Mouse (Mus musculus) midbrain, postnatal 0 days (tissue): ENCODE data around the gene Slc1a6. TPM values are rescaled to one million over a fixed set of nuclear protein-coding genes. Genes with fewer than 3 reads are reported as not detected.

Experiments used
- ATAC-seq: fragments of 200-750 bp; cut with Nextera tagmentation; 2 replicates; pipeline ENCODE4 v1.8.0; 2017; ENCODE audit warnings: moderate number of reproducible peaks, mild to moderate bottlenecking, moderate TSS enrichment, moderate library complexity; ENCODE audit not compliant: low FRiP score
- DNase-seq: peaks from one replicate; pipeline ENCODE4 v3.0.0-alpha.2; 2015; ENCODE audit warnings: low spot score
- H3K27ac ChIP-seq: fragments of 300-500 bp; sonication (generic); 2 replicates; pipeline ENCODE4 v1.5.1; 2014; ENCODE audit warnings: low read depth, mild to moderate bottlenecking, low read length, mixed read lengths
- H3K27me3 ChIP-seq: fragments of 300-500 bp; sonication (generic); 2 replicates; pipeline ENCODE4 v1.6.1; 2014; ENCODE audit warnings: low read length, control low read depth, mixed read lengths; ENCODE audit not compliant: insufficient read depth
- H3K36me3 ChIP-seq: fragments of 300-500 bp; sonication (generic); 2 replicates; pipeline ENCODE4 v1.6.1; 2014; ENCODE audit warnings: low read length, control low read depth, mixed read lengths; ENCODE audit not compliant: insufficient read depth
- H3K4me1 ChIP-seq: fragments of 300-500 bp; sonication (generic); 2 replicates; pipeline ENCODE4 v1.6.1; 2014; ENCODE audit warnings: mild to moderate bottlenecking, control low read depth, antibody characterized with exemption, low read length, mixed read lengths; ENCODE audit not compliant: insufficient read depth
- H3K4me2 ChIP-seq: fragments of 300-500 bp; sonication (generic); 2 replicates; pipeline ENCODE4 v1.6.1; 2014; ENCODE audit warnings: low read depth, mild to moderate bottlenecking, low read length, mixed read lengths; ENCODE audit not compliant: poor library complexity, severe bottlenecking
- H3K4me3 ChIP-seq: fragments of 300-500 bp; sonication (generic); 2 replicates; pipeline ENCODE4 v1.5.1; 2014; ENCODE audit warnings: low read depth, mild to moderate bottlenecking, low read length, moderate library complexity
- H3K9ac ChIP-seq: fragments of 300-500 bp; sonication (generic); replicated peaks from 2 replicates; pipeline ENCODE4 v1.6.1; 2014; ENCODE audit warnings: mild to moderate bottlenecking, low read length, moderate library complexity, mixed read lengths; ENCODE audit not compliant: poor library complexity, severe bottlenecking
- H3K9me3 ChIP-seq: fragments of 300-500 bp; sonication (generic); 2 replicates; pipeline ENCODE4 v1.6.1; 2016; ENCODE audit warnings: low read length, control low read depth
- CTCF ChIP-seq: IDR thresholded peaks from 2 replicates; pipeline ENCODE4 v1.5.1; 2016; ENCODE audit warnings: antibody characterized with exemption, mild to moderate bottlenecking
- WGBS: fragments of 180-500 bp; shearing (Covaris S2); extraction: QIAGEN DNeasy Blood & Tissue Kit; methylation state at CpG from one replicate; pipeline ENCODE4 v1.1.7; 2014; 5-methylcytosine and 5-hydroxymethylcytosine counted together
- polyA plus RNA-seq: library from polyadenylated mRNA; unstranded; fragments of >200 nt; fragmentation: Nextera tagmentation; extraction: Ambion mirVana; gene quantifications from 2 replicates; pipeline ENCODE4 v1.2.1, GENCODE M21; 2015
- total RNA-seq: library from RNA; depleted of rRNA; stranded (reverse); fragments of >200 nt; gene quantifications from 2 replicates; pipeline ENCODE4 v1.2.3, GENCODE M21; 2014; rRNA removed

Gene Slc1a6
- total and polyA plus RNA-seq, 2 experiments from 2014 or later: 30.7 to 66.1 TPM

GRCm38 (mm10) chr10:78852066-78852465 is 71.8 kb downstream of the Slc1a6 start, which contains the start of gene Olfr1356:
Gene Olfr1356, minus strand, starts transcription at chr10:78852166.
- Histone ChIP-seq H3K27ac (no peak within 1 kb of the TSS), H3K9ac (no peak within 1 kb of the TSS), H3K36me3 (no peaks in the 10 kb centered on the region), H3K27me3 (no peaks in the 10 kb centered on the region), H3K4me1 (no peaks in the 10 kb centered on the region), H3K4me3 (no peak within 1 kb of the TSS), H3K4me2 (no peak within 1 kb of the TSS), H3K9me3 (no peaks in the 10 kb centered on the region)
- no peak for TF ChIP-seq CTCF
- WGBS: 84% methylated on average over 2 of the region's 2 CpGs
- DNase-seq: no peak
- no peak for ATAC-seq

Other genes starting within 250 kb of the Slc1a6 start
- gene Ilvbl, start 206.2 kb upstream of the Slc1a6 start, total RNA-seq: 50.1 and 68.2 TPM in 2 replicates
- gene Ilvbl, start 206.2 kb upstream of the Slc1a6 start, polyA plus RNA-seq: 82.1 and 92.3 TPM in 2 replicates
- 6.6 and 6.7 TPM in 2 replicates for gene Syde1, start 188.5 kb upstream of the Slc1a6 start, total RNA-seq
- 3.1 and 3.2 TPM in 2 replicates for gene Syde1, start 188.5 kb upstream of the Slc1a6 start, polyA plus RNA-seq
- gene Olfr1357, start 162.4 kb upstream of the Slc1a6 start, total RNA-seq: not detected in 2 replicates
- not detected in 2 replicates for gene Olfr1357, start 162.4 kb upstream of the Slc1a6 start, polyA plus RNA-seq
- 0.44 TPM in 1 of 2 replicates, not detected in the other for gene Casp14, start 62.2 kb upstream of the Slc1a6 start, total RNA-seq
- not detected in 2 replicates for gene Casp14, start 62.2 kb upstream of the Slc1a6 start, polyA plus RNA-seq
- 0.22 TPM in 1 of 2 replicates, not detected in the other for gene Ccdc105, start 27.4 kb upstream of the Slc1a6 start, total RNA-seq
- gene Ccdc105, start 27.4 kb upstream of the Slc1a6 start, polyA plus RNA-seq: 0.23 and 0.26 TPM in 2 replicates
- not detected in 2 replicates for gene Olfr1356, start 71.7 kb downstream of the Slc1a6 start, total RNA-seq
- 0.05 TPM in 1 of 2 replicates, not detected in the other for gene Olfr1356, start 71.7 kb downstream of the Slc1a6 start, polyA plus RNA-seq
- gene Olfr1355, start 95.0 kb downstream of the Slc1a6 start, total RNA-seq: not detected in 2 replicates
- not detected in 2 replicates for gene Olfr1355, start 95.0 kb downstream of the Slc1a6 start, polyA plus RNA-seq
- not detected in 2 replicates for gene Olfr1354, start 132.7 kb downstream of the Slc1a6 start, total RNA-seq
- gene Olfr1354, start 132.7 kb downstream of the Slc1a6 start, polyA plus RNA-seq: not detected in 2 replicates
- not detected in 2 replicates for gene Olfr8, start 170.1 kb downstream of the Slc1a6 start, total RNA-seq
- gene Olfr8, start 170.1 kb downstream of the Slc1a6 start, polyA plus RNA-seq: not detected in 2 replicates
- not detected in 2 replicates for gene Olfr1353, start 182.8 kb downstream of the Slc1a6 start, total RNA-seq
- gene Olfr1353, start 182.8 kb downstream of the Slc1a6 start, polyA plus RNA-seq: not detected in 2 replicates
- gene Olfr1352, start 200.6 kb downstream of the Slc1a6 start, total RNA-seq: not detected in 2 replicates
- gene Olfr1352, start 200.6 kb downstream of the Slc1a6 start, polyA plus RNA-seq: 0.10 TPM in 1 of 2 replicates, not detected in the other
- gene Olfr1351, start 232.0 kb downstream of the Slc1a6 start, total RNA-seq: not detected in 2 replicates
- not detected in 2 replicates for gene Olfr1351, start 232.0 kb downstream of the Slc1a6 start, polyA plus RNA-seq
- gene Olfr57, start 248.2 kb downstream of the Slc1a6 start, total RNA-seq: not detected in 2 replicates
- 0.33 and 0.72 TPM in 2 replicates for gene Olfr57, start 248.2 kb downstream of the Slc1a6 start, polyA plus RNA-seq